ENCODE assay signal across 27 mouse cellular contexts in the genomic region with DNA sequence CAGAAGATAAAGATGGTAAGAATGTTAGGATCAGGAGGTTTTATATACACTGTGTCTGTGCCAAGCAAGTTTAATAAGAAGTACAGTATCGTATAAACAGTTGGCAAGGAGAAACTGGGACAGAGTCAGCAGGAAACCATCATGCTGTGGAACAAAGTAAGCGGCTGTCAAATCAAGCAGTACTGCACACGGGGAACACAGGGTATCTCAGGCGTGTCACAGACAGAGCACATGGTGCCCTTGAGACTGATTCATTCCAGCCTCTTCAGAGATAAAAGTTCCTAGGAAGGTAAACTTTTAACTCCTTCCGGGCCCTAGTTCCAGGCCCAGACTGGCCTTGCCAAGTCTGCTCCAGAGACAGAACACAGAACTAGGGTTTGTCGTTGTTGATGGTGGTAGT.
DNase-seq lines count a peak whose midpoint lies in the region; ATAC-seq and TF ChIP-seq lines count a peak whose summit lies in the region.
"Had no signal": no experiment of that assay in that cellular context is flagged by ENCODE, and none has a peak within 500 bp of the region (broad histone marks: within the 10 kb centered on the region; RNA-seq: fewer than 3 reads in every experiment).

No protein-coding gene starts in this region.

- no peaks in the 10 kb centered on the region for H3K27me3 ChIP-seq in forebrain, postnatal 0 days (ENCODE audit: insufficient read depth, low read length)
- H3K27me3 ChIP-seq in forebrain, embryonic 13.5 days, result no peaks in the 10 kb centered on the region
- H3K27me3 ChIP-seq in kidney, embryonic 15.5 days, result no peaks in the 10 kb centered on the region
- no peaks in the 10 kb centered on the region for H3K27me3 ChIP-seq in neural tube, embryonic 14.5 days (ENCODE audit: control insufficient read depth, insufficient read depth, low read length)
- H3K27me3 ChIP-seq: heart, embryonic 13.5 days; limb, embryonic 12.5 days; liver, embryonic 15.5 days; neural tube, embryonic 13.5 days had no signal

- H3K27ac ChIP-seq in forebrain, postnatal 0 days (ENCODE audit: low read depth, low read length), result no peak overlapping the region
- H3K27ac ChIP-seq in forebrain, embryonic 13.5 days, result no peak overlapping the region
- no peak overlapping the region for H3K27ac ChIP-seq in kidney, embryonic 15.5 days
- H3K27ac ChIP-seq in neural tube, embryonic 14.5 days (ENCODE audit: low read depth, low read length), result no peak overlapping the region
- H3K27ac ChIP-seq: heart, embryonic 13.5 days; limb, embryonic 12.5 days; liver, embryonic 15.5 days; neural tube, embryonic 13.5 days had no signal

- ATAC-seq in forebrain, postnatal 0 days, result peak; percentile 45; the same call in 1 of the 2 replicates
- no peak for ATAC-seq in forebrain, embryonic 13.5 days
- ATAC-seq in kidney, embryonic 15.5 days (replicated peaks; ENCODE audit: low FRiP score), result 0 out of 2 replicates have a peak, but pooled peaks have one; percentile 49
- peak; percentile 56 for ATAC-seq in neural tube, embryonic 14.5 days (ENCODE audit: low read depth)
- ATAC-seq: CD4-positive, CD25-positive, alpha-beta regulatory T cell, adult 4 months; forebrain, embryonic 14.5 days; inflammation-experienced regulatory T-cells, adult 6 months had no signal

- no peaks in the 10 kb centered on the region for H3K36me3 ChIP-seq in forebrain, postnatal 0 days (ENCODE audit: insufficient read depth)
- H3K36me3 ChIP-seq in forebrain, embryonic 13.5 days (ENCODE audit: poor library complexity, severe bottlenecking), result no peaks in the 10 kb centered on the region
- no peaks in the 10 kb centered on the region for H3K36me3 ChIP-seq in kidney, embryonic 15.5 days
- no peaks in the 10 kb centered on the region for H3K36me3 ChIP-seq in neural tube, embryonic 14.5 days (ENCODE audit: control insufficient read depth, insufficient read depth, low read length)
- H3K36me3 ChIP-seq: heart, embryonic 13.5 days; limb, embryonic 12.5 days; liver, embryonic 15.5 days; neural tube, embryonic 13.5 days had no signal

- H3K9ac ChIP-seq in forebrain, postnatal 0 days, result no peak overlapping the region
- no peak overlapping the region for H3K9ac ChIP-seq in forebrain, embryonic 13.5 days
- no peak overlapping the region for H3K9ac ChIP-seq in kidney, embryonic 15.5 days
- no peak overlapping the region for H3K9ac ChIP-seq in neural tube, embryonic 14.5 days (replicated peaks; ENCODE audit: low read depth, low read length)
- H3K9ac ChIP-seq: heart, embryonic 13.5 days; limb, embryonic 12.5 days; liver, embryonic 15.5 days; lung, embryonic 14.5 days; neural tube, embryonic 13.5 days had no signal

- H3K9me3 ChIP-seq in forebrain, postnatal 0 days (ENCODE audit: low read length), result no peaks in the 10 kb centered on the region
- no peaks in the 10 kb centered on the region for H3K9me3 ChIP-seq in forebrain, embryonic 13.5 days (replicated peaks)
- H3K9me3 ChIP-seq in kidney, embryonic 15.5 days (replicated peaks), result no peaks in the 10 kb centered on the region
- no peaks in the 10 kb centered on the region for H3K9me3 ChIP-seq in neural tube, embryonic 14.5 days (ENCODE audit: control insufficient read depth, low read length)
- H3K9me3 ChIP-seq: heart, embryonic 13.5 days; limb, embryonic 12.5 days; liver, embryonic 15.5 days; neural tube, embryonic 13.5 days had no signal

- no peak for DNase-seq in forebrain, postnatal 0 days
- no peak for DNase-seq in kidney, adult 9 months
- no peak for DNase-seq in neural tube, embryonic 10.5 days (ENCODE audit: extremely low spot score, low spot score)
- DNase-seq in spleen, postnatal 10 days (ENCODE audit: low spot score in 2 of 2), result no peak
- DNase-seq: adrenal gland, postnatal 25 days; cerebellum, adult 8-10 months; cerebellum, postnatal 36 days; heart, postnatal 10 days; kidney, adult 11 months; kidney, postnatal 25 days; lung, embryonic 14.5 days; lung, postnatal 14 days; right cerebral cortex, postnatal 4 days; thymus, adult 2 months; thymus, postnatal 36 days had no signal

- WGBS in forebrain, postnatal 0 days, result 62% methylated on average over 6 of the region's 6 CpGs
- 83% methylated on average over 6 of the region's 6 CpGs for WGBS in forebrain, embryonic 13.5 days
- WGBS in kidney, embryonic 15.5 days, result 41% methylated on average over 6 of the region's 6 CpGs
- WGBS in neural tube, embryonic 14.5 days, result 59% methylated on average over 6 of the region's 6 CpGs

- H3K4me2 ChIP-seq in forebrain, postnatal 0 days (ENCODE audit: low read depth), result no peak overlapping the region
- H3K4me2 ChIP-seq in forebrain, embryonic 13.5 days, result no peak overlapping the region
- H3K4me2 ChIP-seq in kidney, embryonic 15.5 days, result no peak overlapping the region
- no peak overlapping the region for H3K4me2 ChIP-seq in neural tube, embryonic 14.5 days (ENCODE audit: low read depth, low read length)
- H3K4me2 ChIP-seq: heart, embryonic 13.5 days; limb, embryonic 12.5 days; liver, embryonic 15.5 days; lung, embryonic 14.5 days; midbrain, embryonic 11.5 days; neural tube, embryonic 13.5 days had no signal

- TF ChIP-seq CTCF in forebrain, postnatal 0 days (IDR thresholded peaks at IDR 0.05; ENCODE audit: low read depth), result no peak

- no peaks in the 10 kb centered on the region for H3K4me1 ChIP-seq in forebrain, postnatal 0 days (ENCODE audit: insufficient read depth)
- no peaks in the 10 kb centered on the region for H3K4me1 ChIP-seq in forebrain, embryonic 13.5 days
- H3K4me1 ChIP-seq in kidney, embryonic 15.5 days, result peaks cover 3% of the 10 kb centered on the region; the same call in 1 of the 2 replicates
- H3K4me1 ChIP-seq in neural tube, embryonic 14.5 days (ENCODE audit: control insufficient read depth, insufficient read depth, low read length), result no peaks in the 10 kb centered on the region
- H3K4me1 ChIP-seq: limb, embryonic 12.5 days; liver, embryonic 15.5 days; neural tube, embryonic 13.5 days had no signal

- no peak overlapping the region for H3K4me3 ChIP-seq in forebrain, postnatal 0 days (ENCODE audit: low read depth, low read length)
- H3K4me3 ChIP-seq in forebrain, embryonic 13.5 days, result no peak overlapping the region
- no peak overlapping the region for H3K4me3 ChIP-seq in kidney, embryonic 15.5 days (replicated peaks)
- no peak overlapping the region for H3K4me3 ChIP-seq in neural tube, embryonic 14.5 days (ENCODE audit: low read depth, low read length)
- H3K4me3 ChIP-seq: heart, embryonic 13.5 days; limb, embryonic 12.5 days; liver, embryonic 15.5 days; myocyte; neural tube, embryonic 13.5 days had no signal
